Mouse (Mus musculus) heart, postnatal 0 days (tissue): ENCODE data around the gene Galnt10.

Experiments used
- CTCF ChIP-seq: IDR thresholded peaks from 2 replicates; pipeline ENCODE4 v1.5.1; 2016; ENCODE audit warnings: antibody characterized with exemption, control low read depth, low read depth
- EP300 ChIP-seq: IDR thresholded peaks from 2 replicates; pipeline ENCODE4 v1.6.1; 2016; ENCODE audit warnings: antibody characterized with exemption, low read depth

GRCm38 (mm10) chr11:57683125-57683524 lies 37.9 kb downstream of the Galnt10 start:
- TF ChIP-seq EP300 = no peak
- no peak for TF ChIP-seq CTCF
